Mouse (Mus musculus) gastrocnemius, adult 18-20 months (tissue): ENCODE results near the gene Mchr1. TPM values are rescaled to one million over a fixed set of nuclear protein-coding genes. Genes with fewer than 3 reads are reported as not detected.
"Not testable (repeated sequence)": the region's sequence is repeated elsewhere in the genome, so short reads cannot be mapped to it uniquely, and the experiment has no call there.

Experiments
- DNase-seq: peaks from one replicate; pipeline ENCODE4 v3.0.0; 2021; ENCODE audit warnings: low spot score
- long read RNA-seq, 2 experiments: library from polyadenylated mRNA; stranded (forward); transcript quantifications; one replicate each; pipeline ENCODE4 v2.0.0; 2021
- total RNA-seq, 2 experiments: library from RNA; stranded (reverse); gene quantifications; 2 replicates each; pipeline ENCODE4 v1.2.3; 2021

The Mchr1 gene
- total RNA-seq, result 1 to 10 TPM; 1.5 to 3.3 TPM
- long read RNA-seq, experiment 1, transcript Mchr1-201 (2 exons, 2,189 nt), result major isoform, 8 of 11 reads
- long read RNA-seq, experiment 1, partial matches to known transcripts, result 0 of 11 reads
- long read RNA-seq, experiment 1, other reads (novel, unspliced or antisense), result 3 of 11 reads
- long read RNA-seq, experiment 2, partial matches to known transcripts, result 0 of 2 reads
- long read RNA-seq, experiment 2, other reads (novel, unspliced or antisense), result 0 of 2 reads

DNA sequence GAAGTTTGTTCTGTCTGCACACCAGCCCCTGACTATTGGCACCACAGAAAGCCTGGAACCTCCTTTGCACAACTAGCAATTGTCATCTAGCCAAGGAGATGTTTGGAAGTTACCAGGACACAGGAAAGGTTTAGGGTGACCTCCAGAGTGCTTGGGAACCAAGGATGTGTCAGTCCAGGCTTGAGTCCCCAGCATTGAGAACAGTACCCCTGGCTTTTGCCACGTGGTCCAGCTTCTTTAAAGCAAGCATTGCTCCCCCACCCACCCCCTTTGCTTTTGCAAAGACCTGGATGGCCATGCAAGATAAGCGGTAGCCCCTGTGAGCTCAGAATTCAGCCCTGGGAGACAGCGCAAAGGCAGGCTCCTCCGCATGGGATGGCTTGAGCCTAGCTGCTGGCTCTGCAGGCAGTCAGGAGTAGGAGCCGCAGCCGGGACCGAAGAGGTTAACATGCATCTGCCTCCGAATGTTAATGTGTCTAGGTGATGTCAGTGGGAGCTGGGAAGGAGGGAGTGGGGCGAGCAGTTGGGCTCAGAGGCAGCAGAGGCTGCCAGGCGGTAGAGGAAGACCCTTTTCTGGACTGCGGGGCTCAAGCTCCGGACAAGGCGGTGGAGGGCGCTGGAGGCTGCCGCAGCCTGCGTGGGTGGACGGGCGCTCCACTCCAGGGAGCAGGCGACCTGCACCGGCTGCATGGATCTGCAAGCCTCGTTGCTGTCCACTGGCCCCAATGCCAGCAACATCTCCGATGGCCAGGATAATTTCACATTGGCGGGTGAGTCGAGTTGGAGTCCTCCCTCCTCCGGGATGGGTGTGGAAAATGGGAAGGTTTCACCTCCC lies at the start of gene Mchr1:
Gene Mchr1, plus strand, starts transcription at position 414 of the 835 bp plus-strand sequence.
- peak; percentile 49 for DNase-seq

DNA sequence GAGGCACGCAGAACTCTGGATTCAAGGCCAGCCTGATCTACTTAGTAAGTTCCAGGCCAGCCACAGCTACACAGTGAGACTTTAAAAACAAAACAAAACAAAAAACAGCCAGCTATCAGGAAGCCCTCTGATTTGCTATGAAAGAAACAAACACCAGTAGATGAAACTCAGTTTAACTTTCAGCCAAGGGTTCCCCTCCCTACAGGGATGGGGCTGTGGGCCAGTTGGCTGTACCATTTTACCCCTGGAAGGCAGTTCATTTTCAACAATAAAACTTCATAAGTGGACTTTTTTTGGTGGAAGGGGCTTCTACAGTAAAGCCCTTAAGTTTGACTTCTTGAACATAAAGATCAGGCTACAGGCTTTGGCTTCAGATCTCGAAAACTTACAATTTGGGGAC lies 46.2 kb upstream of the Mchr1 start:
- peak; percentile 46 for DNase-seq

DNA sequence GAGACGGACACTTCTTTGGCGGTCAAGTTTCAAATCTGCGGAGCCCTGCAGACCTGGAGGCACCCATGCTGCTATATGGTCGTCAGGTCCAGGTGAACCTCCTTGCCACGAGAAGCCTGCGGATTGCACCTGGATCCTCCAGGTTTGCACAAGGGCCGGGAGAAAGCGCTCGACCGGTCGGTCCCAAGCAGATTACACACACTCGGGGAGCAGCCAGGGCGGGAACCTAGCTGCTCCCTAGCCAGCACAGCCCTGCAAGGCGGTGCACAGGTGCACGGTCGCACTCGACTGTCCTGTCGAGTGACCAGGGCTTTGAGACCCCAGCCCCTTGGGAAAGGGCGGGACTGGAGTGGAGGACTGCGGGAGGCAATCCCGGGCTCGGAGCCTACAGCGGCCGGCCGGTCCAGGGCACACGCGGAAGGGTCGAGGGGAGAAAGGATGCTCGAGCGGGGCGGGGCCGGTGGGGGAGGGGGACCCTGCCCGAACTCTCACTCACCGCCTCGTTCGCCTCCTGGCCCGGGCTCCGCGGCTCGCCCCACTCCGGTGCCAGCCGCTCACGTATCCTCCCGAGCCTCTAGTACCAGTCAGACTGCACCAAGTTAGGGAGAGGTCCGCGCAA lies 45.2 kb upstream of the Mchr1 start:
- no peak for DNase-seq

DNA sequence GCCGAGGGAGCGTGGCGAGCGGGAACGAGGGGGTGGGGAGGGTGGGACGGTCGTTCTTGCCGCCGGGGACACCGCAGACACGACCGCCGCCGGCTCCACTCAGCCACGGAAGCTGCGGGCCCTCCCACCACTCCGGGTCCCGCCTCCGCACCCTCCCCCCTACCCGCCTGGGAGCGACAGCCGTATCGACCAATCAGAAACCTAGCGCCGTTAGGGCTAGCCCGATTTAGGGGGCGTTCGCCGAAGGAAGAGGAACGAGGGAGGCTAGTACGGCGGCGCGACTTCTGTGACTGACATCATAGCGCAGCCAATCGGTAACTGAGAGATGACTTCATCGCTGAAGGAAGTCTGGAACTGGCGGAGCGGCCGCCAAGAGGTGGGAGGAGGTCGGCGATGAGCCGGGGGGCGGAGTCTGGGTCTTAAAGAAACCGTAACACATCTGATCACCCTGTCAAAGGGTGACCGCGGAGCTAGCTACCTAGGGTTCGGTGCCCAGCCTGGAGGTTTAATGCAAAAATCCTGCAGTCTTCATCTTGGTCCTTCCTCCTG lies 44.6 kb upstream of the Mchr1 start, which contains the start of gene Mrtfa:
Gene Mrtfa, minus strand, starts transcription at position 128 of the 549 bp plus-strand sequence.
- peak; percentile 100 for DNase-seq

DNA sequence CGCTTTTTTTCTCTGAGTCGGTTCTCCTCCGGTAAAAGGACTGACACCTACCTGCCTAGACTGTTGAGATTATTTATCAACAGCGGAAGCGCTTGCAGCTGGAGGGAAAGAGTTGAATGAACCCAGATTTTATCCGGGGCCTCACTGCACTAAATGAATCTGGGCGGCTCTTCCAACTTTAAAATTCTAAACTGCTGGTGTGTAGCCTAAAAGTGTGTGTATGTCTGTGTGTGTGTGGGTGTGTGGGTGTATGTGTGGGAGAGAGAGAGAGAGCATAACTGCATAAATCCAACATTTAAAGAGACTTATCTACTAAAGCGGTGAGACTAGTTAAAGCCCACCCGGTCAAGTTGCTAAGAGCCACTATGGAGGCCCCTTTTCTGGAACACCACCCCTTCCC lies 44.0 kb upstream of the Mchr1 start:
- DNase-seq, result no peak

DNA sequence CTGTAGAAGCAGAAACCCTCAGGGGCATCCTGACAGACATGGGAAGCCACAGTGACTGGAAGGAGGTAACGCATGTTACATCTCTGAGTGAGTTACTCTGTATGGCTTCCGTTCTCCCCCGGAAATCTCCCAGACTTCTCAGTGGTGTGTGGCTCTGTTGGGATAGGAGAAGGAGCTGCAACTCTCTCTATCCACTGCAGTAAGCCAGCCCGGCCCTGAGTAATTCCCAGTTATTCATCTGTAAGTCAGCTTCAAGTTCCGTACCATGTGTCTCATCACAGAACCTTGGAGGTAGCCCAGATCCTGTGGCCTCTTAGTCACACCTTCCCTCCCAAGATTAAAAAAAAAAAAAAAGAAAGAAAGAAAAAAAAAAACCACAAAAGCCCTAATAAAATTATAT lies 43.0 kb upstream of the Mchr1 start:
- DNase-seq, result no peak

DNA sequence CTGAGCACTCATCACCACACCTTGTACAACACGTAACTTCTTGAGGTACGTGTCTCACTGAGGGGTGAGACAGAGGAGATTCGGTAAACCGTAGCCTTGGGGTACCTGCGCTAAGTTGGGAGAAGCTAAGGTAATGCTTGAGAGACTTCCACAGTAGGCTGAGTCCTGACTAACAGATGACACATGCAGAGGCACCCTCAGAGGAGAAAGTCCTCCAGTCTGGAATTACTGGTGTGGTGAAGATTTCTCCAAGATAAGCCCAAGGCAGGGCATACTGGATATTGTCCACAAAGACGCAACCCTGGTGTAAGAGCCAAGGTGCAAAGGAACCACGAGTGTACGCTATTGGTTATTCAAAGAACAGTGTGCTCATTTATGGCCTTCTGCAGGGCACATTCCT lies 42.4 kb upstream of the Mchr1 start:
- no peak for DNase-seq

DNA sequence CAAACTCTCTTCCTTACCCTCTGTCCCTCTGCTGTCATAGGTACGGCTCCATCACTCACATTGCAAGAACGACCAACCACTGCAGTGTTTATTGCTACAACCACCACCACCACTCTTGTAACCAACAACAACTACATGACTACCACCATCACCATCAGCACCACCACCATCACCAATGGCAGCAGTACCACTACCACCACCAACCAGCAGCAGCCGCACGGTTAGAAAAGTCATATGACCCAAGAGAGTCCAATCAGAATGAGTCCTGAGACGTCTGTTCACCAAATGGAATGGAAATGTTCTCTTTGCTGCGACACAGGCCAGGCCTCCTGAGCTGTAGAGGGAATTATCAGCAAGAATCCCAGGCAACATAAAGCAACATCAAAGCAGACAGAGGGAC lies 40.5 kb upstream of the Mchr1 start:
- no peak for DNase-seq

DNA sequence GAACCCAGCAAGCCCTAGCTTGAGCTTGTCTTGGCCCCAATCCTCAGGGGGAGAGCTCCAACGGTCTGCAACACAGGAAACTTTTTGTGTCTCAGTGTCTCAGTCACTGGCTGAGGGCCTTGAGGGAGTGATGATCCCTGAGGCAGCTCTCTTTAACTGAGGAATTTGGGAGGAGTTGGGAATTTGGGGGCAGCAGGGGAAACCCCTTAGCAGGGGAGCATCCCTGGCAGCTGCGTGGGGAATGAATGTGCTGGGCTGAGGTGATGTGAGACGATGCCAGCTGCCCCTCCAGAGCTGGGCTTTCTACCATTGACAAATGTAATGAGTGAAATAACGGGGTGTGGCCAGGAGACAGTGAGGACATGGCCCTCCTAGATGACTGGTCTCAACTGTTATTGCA lies 39.9 kb upstream of the Mchr1 start:
- no peak for DNase-seq

DNA sequence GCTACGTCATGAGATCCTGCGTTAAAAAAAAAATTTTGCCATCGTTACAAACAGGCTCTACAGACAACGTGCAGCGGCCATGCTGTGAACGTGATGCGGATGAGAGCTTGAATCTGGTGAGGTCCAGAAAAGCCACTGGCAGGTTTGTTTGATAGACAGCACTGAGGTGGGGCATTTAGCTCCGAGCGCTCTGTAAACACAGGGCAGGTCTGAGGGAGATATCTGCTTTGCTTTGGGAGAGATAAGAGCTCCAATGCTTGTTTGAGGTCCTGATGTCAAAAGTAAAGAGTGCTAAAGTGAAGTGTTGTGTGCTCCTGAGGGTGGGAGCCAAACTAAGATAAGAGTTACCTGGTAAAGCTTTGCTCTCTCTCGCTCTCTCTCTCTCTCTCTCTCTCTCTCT lies 38.1 kb upstream of the Mchr1 start:
- no peak for DNase-seq

DNA sequence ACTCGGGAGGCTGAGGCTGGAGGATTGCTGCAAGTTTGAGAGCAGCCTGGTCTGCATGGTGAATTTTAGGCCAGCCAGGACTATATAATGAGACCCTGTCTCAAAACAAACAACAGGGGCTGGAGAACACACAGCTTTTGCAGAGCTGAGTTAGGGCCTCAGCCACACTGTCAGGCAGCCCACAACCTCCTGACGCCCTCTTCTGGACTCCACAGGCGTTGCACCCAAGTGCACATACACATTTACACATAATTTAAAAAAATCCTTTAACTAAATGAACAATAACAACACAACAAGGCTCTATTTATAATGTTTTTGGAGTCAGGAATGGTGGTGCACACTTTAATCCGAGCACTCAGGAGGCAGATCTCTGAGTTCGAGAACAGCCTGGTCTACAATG lies 36.9 kb upstream of the Mchr1 start:
- DNase-seq, result no peak

DNA sequence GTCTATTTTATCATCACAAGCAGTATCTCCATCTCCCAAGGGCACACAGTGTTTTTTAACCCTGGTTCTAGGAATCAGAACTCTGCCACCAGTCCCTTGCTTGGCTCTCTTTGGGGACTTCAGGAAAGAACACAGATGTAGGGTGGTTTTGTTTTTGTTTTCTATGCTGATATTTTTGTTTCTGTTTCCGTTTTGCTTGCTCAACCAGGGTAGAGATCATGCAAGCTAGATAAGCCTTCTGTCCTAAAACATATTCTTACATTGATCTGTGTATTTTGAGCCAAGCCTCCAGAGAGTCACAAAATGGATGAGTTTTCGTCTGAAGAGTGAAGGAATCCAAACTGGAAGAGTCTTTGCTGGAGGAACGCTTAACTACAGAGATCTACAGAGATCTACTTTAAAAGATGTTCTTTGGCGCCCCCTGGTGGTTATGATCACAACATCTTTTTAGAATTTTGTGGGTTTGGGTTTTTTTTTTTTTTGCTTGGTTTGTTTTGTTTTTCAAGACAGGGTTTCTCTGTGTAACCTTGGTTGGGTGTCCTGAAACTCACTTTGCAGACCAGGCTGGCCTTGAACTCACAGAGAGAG lies 35.8 kb upstream of the Mchr1 start:
- DNase-seq, result peak; percentile 76

DNA sequence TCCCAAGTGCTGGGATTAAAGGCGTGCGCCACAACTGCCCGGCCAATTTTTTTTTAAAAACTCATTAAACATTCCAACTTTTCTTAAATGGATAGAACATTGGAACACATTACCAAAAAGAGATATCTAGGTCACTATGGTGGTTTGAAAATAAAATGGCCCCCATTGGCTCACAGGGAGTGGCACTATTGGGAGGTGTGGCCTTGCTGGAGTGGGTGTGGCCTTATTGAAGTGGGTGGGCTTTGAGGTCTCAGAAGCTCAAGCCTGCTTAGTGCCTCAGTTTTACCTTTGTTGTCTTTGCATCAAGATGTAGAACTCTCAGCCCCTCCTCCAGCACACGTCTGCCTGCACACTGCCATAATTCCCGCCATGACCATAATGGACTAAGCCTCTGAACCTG lies 32.8 kb upstream of the Mchr1 start:
- no peak for DNase-seq

DNA sequence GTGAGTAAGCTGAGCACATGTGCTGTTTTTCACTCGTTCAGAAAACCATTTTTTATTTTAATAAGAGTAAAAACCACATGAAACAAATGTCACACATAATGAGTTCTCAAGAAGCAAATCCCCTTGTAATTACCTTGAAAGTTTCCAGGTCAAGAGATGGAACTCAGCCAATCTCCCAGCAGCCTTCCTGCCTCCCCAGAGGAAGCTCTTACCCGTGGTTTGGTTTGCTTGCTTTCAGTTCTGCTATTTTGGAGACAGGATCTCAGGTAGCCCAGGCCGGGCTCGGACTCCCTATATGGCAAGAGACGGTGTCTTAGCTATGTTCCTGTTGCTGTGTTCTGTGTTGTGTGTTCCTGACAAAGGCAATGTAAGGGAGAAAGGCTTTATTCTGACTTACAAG lies 24.8 kb upstream of the Mchr1 start:
- DNase-seq, result no peak

DNA sequence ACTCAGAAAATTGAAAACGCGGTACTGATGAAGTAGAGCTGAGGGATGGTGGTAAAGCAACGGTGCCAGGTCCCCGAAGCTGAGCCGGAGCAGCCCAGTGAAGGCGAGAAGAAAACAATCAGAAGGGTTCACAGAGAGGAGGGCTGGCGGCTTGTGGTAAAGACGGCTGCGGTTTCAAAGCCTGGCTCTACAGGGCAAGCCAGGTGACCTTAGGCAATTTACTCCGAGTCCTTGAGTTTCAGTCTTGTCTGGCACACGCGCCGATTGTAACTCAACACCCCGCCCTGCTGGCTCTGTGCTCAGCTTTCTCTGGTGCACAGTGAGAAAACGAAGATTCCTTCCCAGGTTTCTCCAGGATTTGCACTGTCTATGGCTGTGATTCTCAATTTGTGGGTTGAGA lies 22.3 kb upstream of the Mchr1 start:
- DNase-seq, result peak; percentile 86

DNA sequence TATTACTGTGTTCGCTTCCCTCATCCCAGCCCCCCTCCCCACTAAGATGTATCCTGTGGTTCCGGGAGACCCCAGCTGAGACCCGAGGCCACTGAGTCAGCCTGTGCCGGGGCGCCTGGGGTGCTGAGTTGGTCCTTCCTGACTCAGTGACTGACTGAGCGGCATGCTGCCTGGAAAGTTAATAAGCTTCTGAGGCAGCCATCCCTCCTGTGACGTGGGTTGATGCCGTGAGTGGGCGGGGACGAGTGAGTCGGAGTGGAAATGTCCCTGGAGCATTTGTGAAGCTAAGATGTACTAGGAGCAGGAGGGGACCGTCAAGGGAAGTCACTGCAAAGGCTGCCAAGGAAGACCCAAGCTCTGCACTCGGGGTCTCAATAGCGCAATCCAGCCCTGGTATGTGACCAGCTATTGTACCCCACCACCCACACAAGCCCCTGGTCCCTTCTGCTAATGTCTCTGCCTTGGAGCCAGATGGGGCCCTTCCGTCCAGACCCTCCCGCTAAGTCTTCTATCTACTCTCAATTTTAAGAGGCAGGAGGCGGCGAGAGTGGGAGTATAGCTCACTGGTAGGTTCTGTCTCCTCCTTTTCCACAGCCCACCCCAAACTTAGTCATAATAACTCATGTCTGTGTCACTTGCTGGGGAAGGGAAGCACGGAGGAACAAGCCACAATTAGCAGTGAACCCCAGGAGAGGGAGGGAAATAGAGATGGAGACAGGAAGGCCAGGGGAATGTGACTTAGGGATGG lies 18.2 kb upstream of the Mchr1 start:
- DNase-seq, result no peak

DNA sequence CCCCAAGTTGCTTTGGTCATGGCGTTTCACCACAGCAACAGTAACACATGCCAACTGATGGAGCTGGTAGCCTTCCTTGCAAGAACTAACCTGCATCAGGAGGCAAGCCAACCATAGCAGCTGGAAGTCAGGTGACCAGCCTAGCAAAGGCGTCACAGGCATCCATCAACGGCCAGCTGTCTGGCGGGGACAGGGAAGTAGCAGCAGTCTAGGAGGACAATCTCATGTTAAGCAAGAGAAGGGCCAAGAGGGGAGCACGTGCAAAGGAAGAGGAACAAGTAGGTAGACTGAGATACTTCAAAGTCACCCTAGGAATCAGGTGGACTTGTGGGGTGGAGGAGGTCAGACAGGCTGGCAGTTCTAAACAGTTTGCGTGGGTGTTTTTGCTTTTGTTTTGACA lies 16.2 kb upstream of the Mchr1 start:
- DNase-seq, result peak; percentile 46

DNA sequence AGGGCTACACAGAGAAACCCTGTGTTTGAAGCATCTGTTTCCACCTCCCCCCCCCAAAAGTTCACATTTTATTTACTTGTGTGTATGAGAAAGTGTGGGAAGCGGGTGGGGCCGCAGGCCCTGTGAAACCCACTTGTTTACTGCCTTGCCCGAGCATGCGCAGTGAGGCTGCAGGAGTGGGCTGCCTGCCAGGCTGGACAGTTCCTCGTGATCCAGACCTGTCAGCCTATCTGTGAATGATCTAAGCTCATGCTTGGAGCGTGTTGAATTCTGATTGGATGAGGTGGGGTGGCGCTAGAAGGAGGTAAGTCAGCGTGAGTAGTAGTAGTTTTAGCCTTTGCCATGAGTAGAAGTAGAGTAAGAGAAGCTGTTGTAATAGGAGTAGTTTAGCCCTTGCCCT lies 15.2 kb upstream of the Mchr1 start:
- not testable (repeated sequence) for DNase-seq

DNA sequence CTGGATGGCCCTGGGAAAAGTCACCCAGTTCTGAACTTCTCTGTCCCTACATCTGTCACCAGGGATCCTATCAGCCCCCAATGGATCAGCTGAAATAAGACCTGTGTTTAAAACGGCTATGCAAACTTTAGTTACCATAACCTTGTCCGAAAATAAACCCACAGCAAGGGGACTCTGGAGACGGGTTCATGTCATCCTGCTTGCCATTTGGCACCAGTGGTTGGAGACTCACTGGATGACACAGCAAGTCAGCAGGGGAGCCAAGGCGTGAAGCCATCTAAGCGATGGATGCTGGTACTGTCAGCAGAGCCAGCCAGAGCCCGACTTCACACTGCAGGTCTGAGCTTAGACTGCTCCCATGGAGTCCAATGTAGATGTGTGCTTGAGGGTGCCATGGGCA lies 13.9 kb upstream of the Mchr1 start:
- DNase-seq, result peak; percentile 90

DNA sequence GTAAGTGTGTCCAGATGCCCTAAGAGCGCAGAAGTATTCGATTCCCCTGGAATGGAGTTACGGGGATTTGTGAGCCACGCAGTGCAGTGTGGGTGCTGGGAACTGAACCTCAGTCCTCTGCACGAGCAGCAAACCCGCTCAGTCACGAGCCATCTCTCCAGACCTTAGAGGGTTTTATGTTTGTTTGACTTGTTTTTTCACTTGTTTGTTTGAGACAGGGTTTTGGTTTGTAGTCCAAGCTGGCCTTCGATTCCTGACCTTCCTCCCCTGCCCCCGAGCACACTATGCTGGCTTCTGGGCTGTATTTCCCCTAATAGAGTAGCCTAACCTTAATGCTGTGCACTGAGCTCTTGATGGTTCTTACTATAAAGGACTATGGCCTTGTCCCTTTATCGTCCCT lies 10.3 kb upstream of the Mchr1 start:
- DNase-seq, result no peak

DNA sequence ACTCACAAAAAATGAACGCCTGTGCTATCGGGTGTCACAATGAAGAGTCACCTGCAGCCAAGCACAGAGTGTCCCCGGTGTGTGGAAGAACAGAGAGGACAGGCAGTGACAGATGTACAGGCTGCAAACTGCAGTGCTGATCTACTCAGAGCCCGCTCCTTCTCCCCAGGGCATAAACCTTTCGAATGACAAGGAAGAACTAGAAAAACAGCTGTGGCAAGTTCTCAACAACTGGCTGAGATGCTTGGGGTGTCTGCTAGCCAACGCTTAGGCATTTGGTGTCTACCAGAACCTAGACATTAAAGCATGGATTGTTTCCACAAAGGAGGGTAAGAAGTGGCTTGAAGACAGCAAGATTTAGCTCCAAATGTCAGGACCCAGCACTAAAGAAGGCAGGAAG lies 9.6 kb upstream of the Mchr1 start:
- no peak for DNase-seq
